Mouse (Mus musculus) liver, embryonic 12.5 days (tissue): Measurements from ENCODE around the gene Itga5. TPM values are rescaled to one million over a fixed set of nuclear protein-coding genes. Genes with fewer than 3 reads are reported as not detected.
"Not testable (repeated sequence)": the region's sequence is repeated elsewhere in the genome, so short reads cannot be mapped to it uniquely, and the experiment has no call there.

ENCODE experiments used
- ATAC-seq: fragments of 200-750 bp; cut with Nextera tagmentation; 2 replicates; pipeline ENCODE4 v1.8.0; 2017; ENCODE audit warnings: moderate number of reproducible peaks, mild to moderate bottlenecking, moderate library complexity
- H3K27ac ChIP-seq: fragments of 300-500 bp; sonication (generic); 2 replicates; pipeline ENCODE4 v1.5.1; 2016; ENCODE audit warnings: mild to moderate bottlenecking
- H3K27me3 ChIP-seq: fragments of 300-500 bp; sonication (generic); replicated peaks from 2 replicates; pipeline ENCODE4 v1.6.1; 2016; ENCODE audit warnings: mild to moderate bottlenecking, moderate library complexity
- H3K36me3 ChIP-seq: fragments of 300-500 bp; sonication (generic); 2 replicates; pipeline ENCODE4 v1.6.1; 2016; ENCODE audit warnings: mild to moderate bottlenecking, moderate library complexity
- H3K4me1 ChIP-seq: fragments of 300-500 bp; sonication (generic); 2 replicates; pipeline ENCODE4 v1.6.1; 2016
- H3K4me2 ChIP-seq: fragments of 300-500 bp; sonication (generic); 2 replicates; pipeline ENCODE4 v1.6.1; 2016; ENCODE audit warnings: mild to moderate bottlenecking, moderate library complexity
- H3K4me3 ChIP-seq: fragments of 300-500 bp; sonication (generic); 2 replicates; pipeline ENCODE4 v1.5.1; 2016; ENCODE audit warnings: mild to moderate bottlenecking, moderate library complexity
- H3K9ac ChIP-seq: fragments of 300-500 bp; sonication (generic); 2 replicates; pipeline ENCODE4 v1.6.1; 2016; ENCODE audit warnings: mild to moderate bottlenecking, moderate library complexity
- H3K9me3 ChIP-seq: fragments of 300-500 bp; sonication (generic); replicated peaks from 2 replicates; pipeline ENCODE4 v1.6.1; 2016; ENCODE audit warnings: mild to moderate bottlenecking, moderate library complexity
- WGBS: fragments of 180-500 bp; shearing (Covaris S2); methylation state at CpG from one replicate; pipeline ENCODE4 v1.1.7; 2016; ENCODE audit not compliant: insufficient replicate concordance; 5-methylcytosine and 5-hydroxymethylcytosine counted together
- polyA plus RNA-seq: library from polyadenylated mRNA; unstranded; fragments of >200 nt; fragmentation: Nextera tagmentation; extraction: Ambion mirVana; gene quantifications from 2 replicates; pipeline ENCODE4 v1.2.1, GENCODE M21; 2016

Itga5 gene
- polyA plus RNA-seq, result 21.8 and 23.2 TPM in 2 replicates

- H3K4me2 ChIP-seq, result peak within 1 kb of the TSS; percentile 96
- H3K36me3 ChIP-seq, result peaks cover 2% of the 10 kb centered on the region; the same call in 1 of the 2 replicates
- H3K27ac ChIP-seq, result peak within 1 kb of the TSS; percentile 83
- H3K9ac ChIP-seq, result peak within 1 kb of the TSS; percentile 89
- no peaks in the 10 kb centered on the region for H3K9me3 ChIP-seq
- WGBS, result 3% methylated on average over 48 of the region's 51 CpGs
- peaks cover 58% of the 10 kb centered on the region for H3K4me1 ChIP-seq
- peak; percentile 48 for ATAC-seq
- H3K27me3 ChIP-seq, result peaks cover 32% of the 10 kb centered on the region
- H3K4me3 ChIP-seq, result peak within 1 kb of the TSS; percentile 75
Observed at GRCm38 (mm10) chr15:103366376-103367149, at the start of gene Itga5. Gene Itga5 (minus strand): TSS chr15:103366763.

GRCm38 (mm10) chr15:103405586-103405985 is 39.0 kb upstream of the Itga5 start:
- not testable (repeated sequence) for H3K27ac ChIP-seq, H3K4me3 ChIP-seq, ATAC-seq, H3K4me2 ChIP-seq, H3K36me3 ChIP-seq, H3K27me3 ChIP-seq, H3K4me1 ChIP-seq, H3K9me3 ChIP-seq, H3K9ac ChIP-seq
- 75% methylated on average over 3 of the region's 3 CpGs for WGBS

- Histone ChIP-seq H3K9me3 (no peaks in the 10 kb centered on the region), H3K36me3 (no peaks in the 10 kb centered on the region), H3K4me1 (no peaks in the 10 kb centered on the region), H3K27me3 (no peaks in the 10 kb centered on the region), H3K4me2 (no peak overlapping the region), H3K27ac (no peak overlapping the region), H3K9ac (no peak overlapping the region), H3K4me3 (no peak overlapping the region)
- no peak for ATAC-seq
- 71% methylated on average over 5 of the region's 5 CpGs for WGBS
Observed at GRCm38 (mm10) chr15:103401361-103401760, 34.8 kb upstream of the Itga5 start.

GRCm38 (mm10) chr15:103393577-103393976 is 27.0 kb upstream of the Itga5 start:
- ATAC-seq, result no peak
- H3K36me3 ChIP-seq, result no peaks in the 10 kb centered on the region
- H3K27me3 ChIP-seq, result no peaks in the 10 kb centered on the region
- no peak overlapping the region for H3K27ac ChIP-seq
- H3K9ac ChIP-seq, result no peak overlapping the region
- H3K9me3 ChIP-seq, result no peaks in the 10 kb centered on the region
- no peak overlapping the region for H3K4me3 ChIP-seq
- no peaks in the 10 kb centered on the region for H3K4me1 ChIP-seq
- H3K4me2 ChIP-seq, result no peak overlapping the region

GRCm38 (mm10) chr15:103388556-103389145 is 22.1 kb upstream of the Itga5 start:
- no peak for ATAC-seq
- H3K4me1 ChIP-seq, result 0 out of 2 replicates have a peak, but pooled peaks cover 3% of the 10 kb centered on the region
- H3K4me3 ChIP-seq, result no peak overlapping the region
- WGBS, result 34% methylated on average over 4 of the region's 4 CpGs
- no peak overlapping the region for H3K4me2 ChIP-seq
- H3K27ac ChIP-seq, result no peak overlapping the region
- H3K9ac ChIP-seq, result no peak overlapping the region
- no peaks in the 10 kb centered on the region for H3K36me3 ChIP-seq
- no peaks in the 10 kb centered on the region for H3K9me3 ChIP-seq
- H3K27me3 ChIP-seq, result no peaks in the 10 kb centered on the region; the same call in 1 of the 2 replicates

- WGBS, result 43% methylated on average over 7 of the region's 7 CpGs
- Histone ChIP-seq H3K27ac (no peak overlapping the region), H3K36me3 (no peaks in the 10 kb centered on the region), H3K9me3 (no peaks in the 10 kb centered on the region), H3K27me3 (peaks cover 12% of the 10 kb centered on the region; the same call in 1 of the 2 replicates), H3K4me2 (no peak overlapping the region), H3K4me1 (0 out of 2 replicates have a peak, but pooled peaks cover 4% of the 10 kb centered on the region), H3K4me3 (no peak overlapping the region), H3K9ac (no peak overlapping the region)
- no peak for ATAC-seq
Observed at GRCm38 (mm10) chr15:103383771-103384488, 17.4 kb upstream of the Itga5 start.

GRCm38 (mm10) chr15:103382795-103383406 is 16.3 kb upstream of the Itga5 start:
- Histone ChIP-seq H3K4me2 (no peak overlapping the region), H3K4me3 (no peak overlapping the region), H3K4me1 (peaks cover 14% of the 10 kb centered on the region), H3K27me3 (peaks cover 12% of the 10 kb centered on the region; the same call in 1 of the 2 replicates), H3K27ac (no peak overlapping the region), H3K9me3 (no peaks in the 10 kb centered on the region), H3K36me3 (no peaks in the 10 kb centered on the region), H3K9ac (no peak overlapping the region)
- no peak for ATAC-seq
- WGBS, result 23% methylated on average over 5 of the region's 5 CpGs

- Histone ChIP-seq H3K4me1 (peaks cover 17% of the 10 kb centered on the region), H3K9ac (no peak overlapping the region), H3K9me3 (no peaks in the 10 kb centered on the region), H3K27ac (no peak overlapping the region), H3K36me3 (no peaks in the 10 kb centered on the region), H3K4me2 (no peak overlapping the region), H3K27me3 (peaks cover 12% of the 10 kb centered on the region; the same call in 1 of the 2 replicates), H3K4me3 (no peak overlapping the region)
- WGBS, result 58% methylated on average over 2 of the region's 2 CpGs
- ATAC-seq, result no peak
Observed at GRCm38 (mm10) chr15:103382075-103382474, 15.5 kb upstream of the Itga5 start.

- Histone ChIP-seq H3K4me2 (no peak overlapping the region), H3K36me3 (no peaks in the 10 kb centered on the region), H3K9me3 (no peaks in the 10 kb centered on the region), H3K4me3 (no peak overlapping the region), H3K4me1 (peaks cover 16% of the 10 kb centered on the region), H3K9ac (no peak overlapping the region), H3K27me3 (peaks cover 22% of the 10 kb centered on the region; the same call in 1 of the 2 replicates), H3K27ac (no peak overlapping the region)
- 42% methylated on average over 3 of the region's 3 CpGs for WGBS
- no peak for ATAC-seq
Observed at GRCm38 (mm10) chr15:103378665-103379356, 12.2 kb upstream of the Itga5 start.

GRCm38 (mm10) chr15:103377752-103378664 is 11.4 kb upstream of the Itga5 start:
- WGBS, result 46% methylated on average over 3 of the region's 3 CpGs
- no peak overlapping the region for H3K27ac ChIP-seq
- no peak for ATAC-seq

More at GRCm38 (mm10) chr15:103377752-103378664, 11.4 kb upstream of the Itga5 start:
- Histone ChIP-seq H3K36me3 (no peaks in the 10 kb centered on the region), H3K4me2 (no peak overlapping the region), H3K27me3 (peaks cover 20% of the 10 kb centered on the region; the same call in 1 of the 2 replicates), H3K4me3 (no peak overlapping the region), H3K9me3 (no peaks in the 10 kb centered on the region), H3K9ac (no peak overlapping the region), H3K4me1 (peaks cover 14% of the 10 kb centered on the region)
